Mouse (Mus musculus): Measurements from ENCODE around the gene Rpl41.

DNA sequence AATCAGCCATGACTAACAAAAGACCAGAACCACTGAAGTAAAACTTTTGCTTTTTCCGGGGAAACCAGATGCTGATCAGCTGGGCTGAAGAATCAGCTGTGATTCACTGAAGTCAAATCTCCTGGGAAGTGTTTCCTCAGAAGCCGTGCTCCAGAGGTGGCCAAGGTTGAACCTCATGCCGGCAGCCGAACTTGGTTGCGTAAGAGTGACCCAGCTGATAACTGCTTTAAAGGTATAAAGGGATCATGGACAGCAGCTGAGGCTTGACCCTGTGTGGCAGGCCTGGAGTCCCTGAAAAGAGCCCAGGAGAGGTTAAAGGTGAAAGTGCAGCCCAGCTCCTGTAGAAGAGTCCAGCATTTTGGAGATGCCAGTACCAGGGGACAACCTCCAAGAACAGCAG, 46.8 kb downstream of the Rpl41 start:
- TF ChIP-seq CTCF (conservative IDR thresholded peaks at IDR 0.05; ENCODE audit: low read length) (no peak), NANOG (IDR thresholded peaks at IDR 0.05; ENCODE audit: borderline replicate concordance, low read length) (no peak)
